Mouse (Mus musculus): Measurements from ENCODE around the gene B3galnt2.

- no peak for TF ChIP-seq CTCF (IDR thresholded peaks at IDR 0.05; ENCODE audit: low read depth)
- TF ChIP-seq EP300 (IDR thresholded peaks at IDR 0.05; ENCODE audit: low read depth): no peak
Measured at GRCm38 (mm10) chr13:14015609-14016008, 61.3 kb downstream of the B3galnt2 start.
